Mouse (Mus musculus): Measurements from ENCODE around the gene Mcub. TPM values are rescaled to one million over a fixed set of nuclear protein-coding genes. Genes with fewer than 3 reads are reported as not detected.

Mcub gene
- polyA plus RNA-seq, 1 experiment from 2014 or later = 6.0 TPM

DNA sequence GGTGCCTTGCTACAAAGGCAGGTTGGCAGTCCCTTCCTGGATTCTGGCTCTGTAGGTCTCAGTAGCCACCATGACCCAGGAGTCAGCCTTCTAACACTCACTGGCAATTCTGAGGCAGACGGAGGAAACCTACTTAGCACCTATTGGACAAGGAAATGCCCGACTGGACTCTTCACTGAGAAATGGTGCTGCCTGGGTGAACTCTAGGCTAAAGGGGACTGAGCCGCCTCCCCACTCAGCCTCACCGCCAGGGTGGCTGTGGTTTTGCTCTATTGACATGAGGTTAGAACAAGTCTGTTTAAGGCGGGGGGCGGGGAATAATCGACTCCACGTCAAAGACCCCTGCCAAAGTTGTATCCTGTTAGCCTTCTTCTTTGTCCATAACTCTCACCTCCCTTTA lies 66.1 kb downstream of the Mcub start:
- no peak for DNase-seq (ENCODE audit: low spot score)

GRCm38 (mm10) chr3:129903369-129903768 lies 66.6 kb downstream of the Mcub start:
- no peak overlapping the region for H3K27ac ChIP-seq
- no peak for DNase-seq (ENCODE audit: low spot score)
- H3K4me1 ChIP-seq = peaks cover 27% of the 10 kb centered on the region
- H3K27me3 ChIP-seq (ENCODE audit: insufficient read depth, poor library complexity, severe bottlenecking) = no peaks in the 10 kb centered on the region
- no peak overlapping the region for H3K4me3 ChIP-seq
- no peaks in the 10 kb centered on the region for H3K9me3 ChIP-seq
- 85% methylated on average over 3 of the region's 3 CpGs for WGBS
- peaks cover 25% of the 10 kb centered on the region for H3K36me3 ChIP-seq

More for the DNA sequence above, 66.1 kb downstream of the Mcub start:
- no peaks in the 10 kb centered on the region for H3K27me3 ChIP-seq (ENCODE audit: insufficient read depth, poor library complexity, severe bottlenecking)
- H3K36me3 ChIP-seq = peaks cover 30% of the 10 kb centered on the region
- WGBS = 80% methylated on average over 8 of the region's 8 CpGs
- H3K4me1 ChIP-seq = peaks cover 27% of the 10 kb centered on the region
- H3K27ac ChIP-seq = no peak overlapping the region
- H3K9me3 ChIP-seq = no peaks in the 10 kb centered on the region
- H3K4me3 ChIP-seq = no peak overlapping the region

- no peaks in the 10 kb centered on the region for H3K9me3 ChIP-seq
- H3K27me3 ChIP-seq (ENCODE audit: insufficient read depth, poor library complexity, severe bottlenecking) = no peaks in the 10 kb centered on the region
- DNase-seq (ENCODE audit: low spot score) = peak; percentile 96
- under 1% methylated on average over 34 of the region's 34 CpGs for WGBS
- peak within 1 kb of the TSS; percentile 94 for H3K27ac ChIP-seq
- peaks cover 31% of the 10 kb centered on the region for H3K4me1 ChIP-seq
- peaks cover 12% of the 10 kb centered on the region for H3K36me3 ChIP-seq
- H3K4me3 ChIP-seq = peak within 1 kb of the TSS; percentile 84
These were observed 68.7 kb downstream of the Mcub start, which contains the start of gene Casp6 for GRCm38 (mm10) chr3:129901271-129901809. Gene Casp6 (plus strand): TSS chr3:129901425.

DNA sequence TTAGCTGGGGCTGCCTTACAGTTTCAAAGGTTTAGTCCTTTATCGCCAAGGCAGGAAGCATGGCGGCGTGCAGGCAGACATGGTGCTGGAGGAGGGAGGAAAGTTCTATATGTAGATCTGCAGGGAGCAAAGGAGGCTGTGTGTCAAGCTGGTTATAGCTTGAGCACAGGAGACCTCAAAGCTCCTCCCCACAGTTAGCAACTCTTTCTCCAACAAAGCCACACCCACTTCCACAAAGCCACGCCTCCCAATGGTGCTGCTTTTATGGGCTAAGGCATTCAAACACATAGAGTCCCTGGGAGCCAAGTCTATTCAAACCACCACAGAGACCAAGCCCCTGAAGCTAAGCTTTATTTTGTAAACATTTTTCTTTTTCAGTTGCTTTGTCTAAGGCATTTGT lies 71.1 kb downstream of the Mcub start:
- Histone ChIP-seq H3K27ac (no peak overlapping the region), H3K4me3 (no peak overlapping the region), H3K27me3 (ENCODE audit: insufficient read depth, poor library complexity, severe bottlenecking) (no peaks in the 10 kb centered on the region), H3K9me3 (no peaks in the 10 kb centered on the region), H3K4me1 (peaks cover 30% of the 10 kb centered on the region), H3K36me3 (0 out of 2 replicates have a peak, but pooled peaks cover 2% of the 10 kb centered on the region)
- 60% methylated on average over 4 of the region's 4 CpGs for WGBS
- no peak for DNase-seq (ENCODE audit: low spot score)

GRCm38 (mm10) chr3:129896591-129896990 lies 73.4 kb downstream of the Mcub start:
- no peak for DNase-seq (ENCODE audit: low spot score)
- H3K9me3 ChIP-seq = no peaks in the 10 kb centered on the region
- H3K27ac ChIP-seq = no peak overlapping the region
- no peak overlapping the region for H3K4me3 ChIP-seq
- peaks cover 16% of the 10 kb centered on the region for H3K36me3 ChIP-seq
- H3K4me1 ChIP-seq = peaks cover 12% of the 10 kb centered on the region
- no peaks in the 10 kb centered on the region for H3K27me3 ChIP-seq (ENCODE audit: insufficient read depth, poor library complexity, severe bottlenecking)
- WGBS = 45% methylated on average over 6 of the region's 6 CpGs

DNA sequence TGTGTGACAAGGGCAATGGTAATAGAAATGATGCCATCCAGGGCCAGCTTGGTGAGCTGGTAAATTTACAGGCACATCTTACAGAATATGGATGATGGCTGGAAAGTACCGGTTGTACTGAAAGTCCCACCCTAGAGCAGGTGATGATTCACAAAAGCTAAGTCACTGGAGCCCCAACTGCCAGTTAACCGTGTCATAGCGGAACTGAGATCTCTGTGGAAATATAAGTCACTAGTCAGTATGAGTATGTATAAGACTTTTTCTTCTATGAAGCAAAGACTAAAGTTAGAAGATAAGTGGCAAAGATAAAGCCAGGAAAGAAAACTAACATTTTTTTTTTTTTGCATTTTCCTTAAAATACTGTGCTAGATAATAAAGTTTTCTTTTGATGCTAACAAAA lies 76.9 kb downstream of the Mcub start:
- Histone ChIP-seq H3K27ac (no peak overlapping the region), H3K4me3 (no peak overlapping the region), H3K4me1 (peaks cover 4% of the 10 kb centered on the region; the same call in 1 of the 2 replicates), H3K27me3 (ENCODE audit: insufficient read depth, poor library complexity, severe bottlenecking) (no peaks in the 10 kb centered on the region), H3K36me3 (peaks cover 31% of the 10 kb centered on the region), H3K9me3 (no peaks in the 10 kb centered on the region)
- no peak for DNase-seq (ENCODE audit: low spot score)
- 89% methylated on average over 3 of the region's 3 CpGs for WGBS

DNA sequence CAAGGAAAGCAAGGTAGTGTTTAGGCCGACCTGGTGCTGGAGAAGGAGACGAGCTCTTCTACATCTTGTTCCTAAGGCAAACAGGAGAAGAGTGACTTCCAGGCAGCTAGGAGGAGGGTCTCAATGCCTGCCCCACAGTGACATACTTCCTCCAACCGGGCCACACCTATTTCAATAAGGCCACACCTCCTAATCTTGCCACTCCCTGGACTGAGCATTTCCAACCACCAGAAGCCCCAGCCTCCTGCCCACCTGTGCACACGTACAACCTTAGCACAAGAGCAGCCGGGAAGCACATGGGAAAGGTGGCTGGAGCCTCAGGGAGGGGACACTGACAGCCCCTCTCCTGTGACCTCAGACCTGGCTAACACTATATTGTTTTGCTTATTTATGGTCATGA lies 78.0 kb downstream of the Mcub start:
- 81% methylated on average over 5 of the region's 5 CpGs for WGBS
- peaks cover 31% of the 10 kb centered on the region for H3K36me3 ChIP-seq
- no peak overlapping the region for H3K27ac ChIP-seq
- no peaks in the 10 kb centered on the region for H3K27me3 ChIP-seq (ENCODE audit: insufficient read depth, poor library complexity, severe bottlenecking)
- H3K9me3 ChIP-seq = no peaks in the 10 kb centered on the region
- peaks cover 4% of the 10 kb centered on the region; the same call in 1 of the 2 replicates for H3K4me1 ChIP-seq
- no peak for DNase-seq (ENCODE audit: low spot score)
- H3K4me3 ChIP-seq = no peak overlapping the region

DNA sequence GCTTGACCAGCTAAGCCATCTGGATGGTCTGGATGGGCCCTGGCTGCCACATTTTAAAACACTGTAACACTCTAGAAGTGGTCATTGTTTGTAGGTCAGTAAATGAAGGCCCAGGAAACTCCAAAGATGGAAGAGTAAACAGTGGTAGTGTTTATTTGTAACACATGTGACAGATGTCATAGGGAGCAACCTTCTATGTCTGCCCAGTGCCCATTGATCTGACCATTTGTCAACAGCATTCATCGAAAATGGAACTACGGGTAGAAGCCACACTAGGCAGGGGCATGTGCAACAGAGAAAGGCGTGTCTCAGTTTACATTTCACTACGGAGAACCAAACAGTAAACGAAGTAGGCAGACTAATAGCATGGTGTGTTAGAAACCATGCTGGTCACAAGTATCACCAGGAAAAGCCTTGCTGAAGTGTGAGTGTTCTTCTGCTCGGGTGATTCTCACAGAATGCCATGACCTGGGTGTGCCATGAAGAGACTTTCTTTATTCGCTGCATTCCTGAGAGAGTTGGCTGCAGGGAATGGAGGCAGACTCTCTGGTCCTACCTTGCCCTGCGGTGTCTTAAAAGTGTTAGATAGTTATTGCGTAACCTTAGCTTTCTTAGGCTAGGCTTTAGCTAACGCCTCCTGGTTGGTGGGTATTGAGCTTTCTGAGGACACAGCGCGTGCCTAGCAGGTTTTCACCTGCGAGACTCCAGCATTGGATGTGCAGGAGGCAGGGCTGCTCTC lies 82.1 kb downstream of the Mcub start:
- H3K27me3 ChIP-seq (ENCODE audit: insufficient read depth, poor library complexity, severe bottlenecking) = no peaks in the 10 kb centered on the region
- H3K9me3 ChIP-seq = no peaks in the 10 kb centered on the region
- H3K4me1 ChIP-seq = 0 out of 2 replicates have a peak, but pooled peaks cover 4% of the 10 kb centered on the region
- WGBS = 83% methylated on average over 13 of the region's 13 CpGs
- peaks cover 24% of the 10 kb centered on the region for H3K36me3 ChIP-seq
- no peak for DNase-seq (ENCODE audit: low spot score)
- H3K27ac ChIP-seq = no peak overlapping the region
- H3K4me3 ChIP-seq = no peak overlapping the region

GRCm38 (mm10) chr3:129886430-129886829 lies 83.6 kb downstream of the Mcub start:
- Histone ChIP-seq H3K27ac (no peak overlapping the region), H3K9me3 (no peaks in the 10 kb centered on the region), H3K36me3 (peaks cover 15% of the 10 kb centered on the region; the same call in 1 of the 2 replicates), H3K27me3 (ENCODE audit: insufficient read depth, poor library complexity, severe bottlenecking) (no peaks in the 10 kb centered on the region), H3K4me1 (0 out of 2 replicates have a peak, but pooled peaks cover 4% of the 10 kb centered on the region), H3K4me3 (no peak overlapping the region)
- no peak for DNase-seq (ENCODE audit: low spot score)
- WGBS = 82% methylated on average over 5 of the region's 5 CpGs

DNA sequence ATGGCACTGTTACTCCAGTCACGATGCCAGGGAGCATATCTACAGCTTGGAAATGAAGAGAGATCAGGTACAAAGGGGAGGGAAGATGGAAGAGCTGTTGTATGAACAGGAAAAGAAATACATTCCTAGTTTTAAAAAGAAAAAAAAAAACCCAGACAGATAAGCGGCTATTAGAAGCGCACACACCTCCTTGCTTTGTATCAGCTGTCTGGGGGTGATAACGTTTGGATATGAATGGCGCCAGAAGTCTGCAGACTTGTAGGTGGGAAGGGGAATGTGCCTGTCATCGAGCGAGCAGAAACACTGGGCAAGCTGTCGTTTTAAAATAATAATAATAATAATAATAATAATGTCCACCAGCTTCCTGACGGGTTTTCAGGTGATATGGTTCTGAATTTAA lies 84.4 kb downstream of the Mcub start:
- no peak overlapping the region for H3K27ac ChIP-seq
- H3K4me1 ChIP-seq = peaks cover 10% of the 10 kb centered on the region; the same call in 1 of the 2 replicates
- 0 out of 2 replicates have a peak, but pooled peaks cover 7% of the 10 kb centered on the region for H3K36me3 ChIP-seq
- 55% methylated on average over 9 of the region's 9 CpGs for WGBS
- H3K27me3 ChIP-seq (ENCODE audit: insufficient read depth, poor library complexity, severe bottlenecking) = no peaks in the 10 kb centered on the region
- no peaks in the 10 kb centered on the region for H3K9me3 ChIP-seq
- H3K4me3 ChIP-seq = no peak overlapping the region
- no peak for DNase-seq (ENCODE audit: low spot score)

DNA sequence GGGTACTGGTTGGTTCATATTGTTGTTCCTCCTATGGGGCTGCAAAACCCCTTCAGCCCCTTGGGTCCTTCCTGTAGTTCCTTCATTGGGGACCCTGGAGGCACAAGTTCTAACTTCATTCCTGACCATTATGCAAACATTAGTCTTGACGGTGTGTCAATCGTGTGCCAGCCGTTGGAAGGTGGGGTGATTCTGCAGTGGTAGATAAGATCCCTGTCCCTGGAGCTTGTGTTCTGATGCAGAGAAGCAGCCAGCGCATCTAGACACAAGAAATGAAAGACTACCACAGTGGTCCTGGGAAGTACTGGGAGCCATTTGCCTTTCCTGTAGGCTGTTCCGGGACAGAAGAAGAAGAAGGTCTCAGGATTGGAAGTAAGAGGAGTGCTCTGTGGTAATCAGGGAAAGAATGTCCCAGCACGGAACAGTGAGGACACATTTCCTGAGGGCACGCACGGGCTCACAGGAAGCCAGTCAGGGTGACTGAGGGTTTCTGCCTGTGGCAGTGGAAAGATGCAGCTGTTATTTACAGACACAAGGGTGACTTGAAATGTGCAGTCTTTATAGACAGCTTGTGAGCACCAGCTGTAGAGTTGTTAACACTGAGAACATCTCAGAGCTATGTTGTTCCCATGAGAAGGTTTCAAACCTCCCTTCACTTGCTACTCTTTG lies 88.9 kb downstream of the Mcub start:
- peaks cover 18% of the 10 kb centered on the region for H3K4me1 ChIP-seq
- no peak overlapping the region for H3K27ac ChIP-seq
- H3K27me3 ChIP-seq (ENCODE audit: insufficient read depth, poor library complexity, severe bottlenecking) = no peaks in the 10 kb centered on the region
- WGBS = 53% methylated on average over 8 of the region's 8 CpGs
- no peak for DNase-seq (ENCODE audit: low spot score)
- no peaks in the 10 kb centered on the region for H3K36me3 ChIP-seq
- no peak overlapping the region for H3K4me3 ChIP-seq
- no peaks in the 10 kb centered on the region for H3K9me3 ChIP-seq

DNA sequence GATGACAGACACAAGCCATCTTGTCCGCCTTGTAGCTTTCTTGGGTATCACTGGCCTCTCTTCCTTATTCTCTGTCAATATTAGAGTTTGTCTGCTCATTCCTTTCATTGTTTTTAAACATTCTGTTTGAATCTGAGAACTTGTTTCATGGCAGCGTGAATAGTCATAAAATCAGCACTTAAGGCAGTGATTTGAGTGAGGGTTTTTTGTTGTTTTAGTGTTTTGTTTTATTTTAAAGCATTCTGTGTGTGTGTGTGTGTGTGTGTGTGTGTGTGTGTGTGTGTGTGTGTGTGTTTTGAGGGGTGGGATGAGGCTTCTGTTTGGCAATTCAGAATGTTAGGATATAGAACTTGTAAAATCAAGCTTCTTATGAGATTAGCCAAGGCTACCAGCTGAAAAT lies 90.1 kb downstream of the Mcub start:
- Histone ChIP-seq H3K9me3 (no peaks in the 10 kb centered on the region), H3K27ac (no peak overlapping the region), H3K4me3 (peak overlapping the region; percentile 79; the same call in 1 of the 2 replicates), H3K4me1 (peaks cover 14% of the 10 kb centered on the region), H3K27me3 (ENCODE audit: insufficient read depth, poor library complexity, severe bottlenecking) (no peaks in the 10 kb centered on the region), H3K36me3 (no peaks in the 10 kb centered on the region)
- whole genome bisulfite sequencing = 84% methylated on average over 2 of the region's 2 CpGs
- DNase-seq (ENCODE audit: low spot score) = no peak
